Comparison of ENCODE assay signal across 10 mouse cellular contexts in the genomic region with DNA sequence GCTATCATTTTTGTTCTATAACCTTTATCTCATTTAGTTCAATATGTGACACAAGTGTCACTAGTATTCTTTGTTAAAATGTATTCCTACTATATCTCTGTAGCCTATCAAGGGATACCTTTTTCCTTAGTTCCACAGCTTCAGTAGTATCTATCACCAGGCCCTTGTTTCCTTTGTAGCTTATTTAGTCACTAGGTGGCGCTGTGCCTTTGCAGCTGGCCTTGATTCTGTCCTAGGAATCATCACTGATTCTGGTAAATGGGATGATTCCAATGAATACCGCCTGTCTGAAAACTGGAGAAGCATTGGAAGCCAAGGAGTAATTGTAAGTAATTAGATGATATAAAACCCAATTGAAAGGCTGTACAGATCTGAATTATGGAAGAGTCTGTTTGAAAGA.
DNase-seq lines count a peak whose midpoint lies in the region; ATAC-seq and TF ChIP-seq lines count a peak whose summit lies in the region.
"Had no signal": no experiment of that assay in that cellular context is flagged by ENCODE, and none has a peak within 500 bp of the region (broad histone marks: within the 10 kb centered on the region; RNA-seq: fewer than 3 reads in every experiment).

No protein-coding gene starts in this region.

- H3K9ac ChIP-seq in kidney, postnatal 0 days (ENCODE audit: low read depth, low read length) = no peak overlapping the region
- H3K9ac ChIP-seq in kidney, embryonic 15.5 days = no peak overlapping the region
- H3K9ac ChIP-seq: heart, embryonic 13.5 days; limb, embryonic 12.5 days had no signal

- no peak overlapping the region for H3K4me3 ChIP-seq in kidney, postnatal 0 days (replicated peaks; ENCODE audit: low read depth, low read length)
- H3K4me3 ChIP-seq in kidney, embryonic 15.5 days (replicated peaks) = no peak overlapping the region
- H3K4me3 ChIP-seq in embryonic facial prominence, embryonic 10.5 days = no peak overlapping the region
- H3K4me3 ChIP-seq: heart, embryonic 13.5 days; limb, embryonic 12.5 days had no signal

- no peak overlapping the region for H3K4me2 ChIP-seq in kidney, postnatal 0 days (ENCODE audit: low read length)
- H3K4me2 ChIP-seq in kidney, embryonic 15.5 days = no peak overlapping the region
- H3K4me2 ChIP-seq: heart, embryonic 13.5 days; limb, embryonic 12.5 days had no signal

- peak; percentile 9 for DNase-seq in adrenal gland, postnatal 14 days
- DNase-seq in adrenal gland, adult 8-10 months = no peak
- DNase-seq in kidney, postnatal 0 days (ENCODE audit: low spot score) = peak; percentile 2
- peak; percentile 14 for DNase-seq in 416B (ENCODE audit: low read depth)
- peak; percentile 12 for DNase-seq in embryonic facial prominence, embryonic 10.5 days (ENCODE audit: low spot score)
- no peak for DNase-seq in spleen, adult 18-20 months
- DNase-seq in urinary bladder, postnatal 14 days (ENCODE audit: low spot score) = no peak

- ATAC-seq in kidney, postnatal 0 days (replicated peaks; ENCODE audit: low FRiP score, low read depth) = no peak
- no peak for ATAC-seq in kidney, embryonic 15.5 days (replicated peaks; ENCODE audit: low FRiP score)

- H3K36me3 ChIP-seq in kidney, postnatal 0 days (ENCODE audit: insufficient read depth, low read length) = no peaks in the 10 kb centered on the region
- no peaks in the 10 kb centered on the region for H3K36me3 ChIP-seq in kidney, embryonic 15.5 days
- no peaks in the 10 kb centered on the region for H3K36me3 ChIP-seq in embryonic facial prominence, embryonic 10.5 days (replicated peaks)
- H3K36me3 ChIP-seq: heart, embryonic 13.5 days; limb, embryonic 12.5 days had no signal

- 13% methylated on average over 2 of the region's 2 CpGs for WGBS in kidney, postnatal 0 days
- WGBS in kidney, embryonic 15.5 days = 17% methylated on average over 2 of the region's 2 CpGs
- WGBS in embryonic facial prominence, embryonic 10.5 days = 15% methylated on average over 2 of the region's 2 CpGs

- H3K4me1 ChIP-seq in kidney, postnatal 0 days (replicated peaks; ENCODE audit: insufficient read depth, low read length) = no peaks in the 10 kb centered on the region
- no peaks in the 10 kb centered on the region for H3K4me1 ChIP-seq in kidney, embryonic 15.5 days
- H3K4me1 ChIP-seq in embryonic facial prominence, embryonic 10.5 days = no peaks in the 10 kb centered on the region
- H3K4me1 ChIP-seq: heart, embryonic 13.5 days; limb, embryonic 12.5 days had no signal

- TF ChIP-seq CTCF in kidney, postnatal 0 days (IDR thresholded peaks at IDR 0.05; ENCODE audit: low read depth) = peak; percentile 61

- H3K27ac ChIP-seq in kidney, postnatal 0 days = no peak overlapping the region
- H3K27ac ChIP-seq in kidney, embryonic 15.5 days = no peak overlapping the region
- H3K27ac ChIP-seq in embryonic facial prominence, embryonic 10.5 days (replicated peaks) = no peak overlapping the region
- H3K27ac ChIP-seq: heart, embryonic 13.5 days; limb, embryonic 12.5 days had no signal

- H3K9me3 ChIP-seq in kidney, postnatal 0 days (replicated peaks; ENCODE audit: low read length) = no peaks in the 10 kb centered on the region
- H3K9me3 ChIP-seq in kidney, embryonic 15.5 days (replicated peaks) = no peaks in the 10 kb centered on the region
- H3K9me3 ChIP-seq in embryonic facial prominence, embryonic 10.5 days = no peaks in the 10 kb centered on the region
- H3K9me3 ChIP-seq: heart, embryonic 13.5 days; limb, embryonic 12.5 days had no signal

- H3K27me3 ChIP-seq in kidney, postnatal 0 days (ENCODE audit: insufficient read depth, low read length) = no peaks in the 10 kb centered on the region
- H3K27me3 ChIP-seq in kidney, embryonic 15.5 days = no peaks in the 10 kb centered on the region
- H3K27me3 ChIP-seq in embryonic facial prominence, embryonic 10.5 days (replicated peaks; ENCODE audit: low read depth, poor library complexity, severe bottlenecking) = no peaks in the 10 kb centered on the region
- H3K27me3 ChIP-seq: heart, embryonic 13.5 days; limb, embryonic 12.5 days had no signal

Comparison
In these comparisons a context has a peak if more than half of its experiments do, and no peak if none do; other contexts are left out.
1. DNase-seq: peak in adrenal gland, postnatal 14 days (single experiment), kidney, postnatal 0 days (single experiment), 416B (single experiment) and embryonic facial prominence, embryonic 10.5 days (single experiment); none in adrenal gland, adult 8-10 months (single experiment), spleen, adult 18-20 months (0 of 2) and urinary bladder, postnatal 14 days (single experiment).